Mouse (Mus musculus) liver, embryonic 13.5 days (tissue): ENCODE results near the gene Dedd. TPM values are rescaled to one million over a fixed set of nuclear protein-coding genes. Genes with fewer than 3 reads are reported as not detected.
"Not testable (repeated sequence)": the region's sequence is repeated elsewhere in the genome, so short reads cannot be mapped to it uniquely, and the experiment has no call there.

Source experiments
- ATAC-seq: fragments of 200-750 bp; cut with Nextera tagmentation; 2 replicates; pipeline ENCODE4 v1.8.0; 2017; ENCODE audit warnings: low read depth, mild to moderate bottlenecking, moderate number of reproducible peaks, moderate library complexity
- DNase-seq: peaks from one replicate; pipeline ENCODE4 v3.0.0; 2022
- H3K27ac ChIP-seq: fragments of 300-500 bp; sonication (generic); 2 replicates; pipeline ENCODE4 v1.5.1; 2015; ENCODE audit warnings: moderate library complexity, mild to moderate bottlenecking, inconsistent platforms
- H3K27me3 ChIP-seq: fragments of 300-500 bp; sonication (generic); 2 replicates; pipeline ENCODE4 v1.6.1; 2015; ENCODE audit warnings: mild to moderate bottlenecking, inconsistent platforms
- H3K36me3 ChIP-seq: fragments of 300-500 bp; sonication (generic); 2 replicates; pipeline ENCODE4 v1.6.1; 2015; ENCODE audit warnings: mild to moderate bottlenecking, inconsistent platforms
- H3K4me1 ChIP-seq: fragments of 300-500 bp; sonication (generic); replicated peaks from 2 replicates; pipeline ENCODE4 v1.6.1; 2015; ENCODE audit warnings: inconsistent platforms
- H3K4me2 ChIP-seq: fragments of 300-500 bp; sonication (generic); 2 replicates; pipeline ENCODE4 v1.6.1; 2015; ENCODE audit warnings: inconsistent platforms, mild to moderate bottlenecking, moderate library complexity
- H3K4me3 ChIP-seq: fragments of 300-500 bp; sonication (generic); replicated peaks from 2 replicates; pipeline ENCODE4 v1.5.1; 2015; ENCODE audit warnings: mild to moderate bottlenecking, inconsistent platforms
- H3K9ac ChIP-seq: fragments of 300-500 bp; sonication (generic); 2 replicates; pipeline ENCODE4 v1.6.1; 2015; ENCODE audit warnings: mild to moderate bottlenecking, inconsistent platforms
- H3K9me3 ChIP-seq: fragments of 300-500 bp; sonication (generic); replicated peaks from 2 replicates; pipeline ENCODE4 v1.6.1; 2016; ENCODE audit warnings: inconsistent platforms
- WGBS: fragments of 180-500 bp; shearing (Covaris S2); methylation state at CpG from one replicate; pipeline ENCODE4 v1.1.7; 2015; ENCODE audit not compliant: insufficient replicate concordance; 5-methylcytosine and 5-hydroxymethylcytosine counted together
- polyA plus RNA-seq: library from polyadenylated mRNA; unstranded; fragments of >200 nt; fragmentation: Nextera tagmentation; extraction: Ambion mirVana; gene quantifications from 2 replicates; pipeline ENCODE4 v1.2.1, GENCODE M21; 2015

The Dedd gene
- polyA plus RNA-seq, 1 experiment from 2014 or later, result 20.3 TPM

DNA sequence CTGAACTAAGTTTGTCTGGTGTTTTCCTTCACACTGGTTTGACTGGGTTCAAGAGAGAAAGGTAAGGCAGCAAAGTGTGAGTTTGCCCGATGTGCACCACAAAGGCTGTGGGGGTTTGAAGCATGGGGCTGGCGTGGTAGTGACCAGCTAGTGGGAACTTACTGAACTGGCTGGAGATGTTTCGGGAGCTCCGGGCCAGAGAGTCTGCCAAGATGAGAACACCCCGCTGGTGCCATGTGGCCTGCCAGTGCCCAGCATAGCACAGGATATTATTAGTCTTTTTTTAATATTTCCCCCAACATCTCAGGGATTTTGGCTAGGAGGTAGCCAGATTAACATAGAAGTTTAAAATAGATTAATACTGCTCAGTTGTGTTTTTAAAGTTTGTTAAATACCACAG, 8.8 kb upstream of the Dedd start:
- Histone ChIP-seq H3K36me3 (no peaks in the 10 kb centered on the region), H3K9me3 (0 out of 2 replicates have a peak, but pooled peaks cover 2% of the 10 kb centered on the region), H3K27ac (no peak overlapping the region), H3K4me2 (no peak overlapping the region), H3K4me3 (no peak overlapping the region), H3K9ac (no peak overlapping the region), H3K4me1 (peaks cover 6% of the 10 kb centered on the region), H3K27me3 (no peaks in the 10 kb centered on the region)
- no peak for ATAC-seq
- no peak for DNase-seq
- 46% methylated on average over 5 of the region's 5 CpGs for WGBS

DNA sequence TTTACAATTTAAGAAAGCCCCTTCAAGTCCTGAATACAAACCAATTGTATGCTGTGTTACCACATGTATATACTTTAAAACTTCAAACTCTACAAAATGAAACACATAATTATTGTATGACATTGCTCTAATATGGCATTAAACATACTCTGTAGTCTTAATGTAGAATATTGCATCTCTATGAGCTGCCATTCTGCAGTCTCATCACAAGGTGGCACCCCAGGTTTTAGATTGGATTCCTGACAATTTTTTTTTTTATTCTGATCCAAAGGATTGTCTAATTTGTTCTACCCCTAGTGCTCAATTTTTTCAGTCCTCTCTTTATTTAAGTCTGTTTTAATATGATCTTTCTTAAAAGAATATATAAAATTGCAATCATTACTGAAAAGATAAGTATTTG, 7.5 kb upstream of the Dedd start:
- Histone ChIP-seq H3K4me3 (no peak overlapping the region), H3K4me1 (peaks cover 6% of the 10 kb centered on the region), H3K4me2 (no peak overlapping the region), H3K9me3 (no peaks in the 10 kb centered on the region), H3K27me3 (no peaks in the 10 kb centered on the region), H3K9ac (no peak overlapping the region), H3K27ac (no peak overlapping the region), H3K36me3 (no peaks in the 10 kb centered on the region)
- ATAC-seq (no peak), DNase-seq (no peak)

DNA sequence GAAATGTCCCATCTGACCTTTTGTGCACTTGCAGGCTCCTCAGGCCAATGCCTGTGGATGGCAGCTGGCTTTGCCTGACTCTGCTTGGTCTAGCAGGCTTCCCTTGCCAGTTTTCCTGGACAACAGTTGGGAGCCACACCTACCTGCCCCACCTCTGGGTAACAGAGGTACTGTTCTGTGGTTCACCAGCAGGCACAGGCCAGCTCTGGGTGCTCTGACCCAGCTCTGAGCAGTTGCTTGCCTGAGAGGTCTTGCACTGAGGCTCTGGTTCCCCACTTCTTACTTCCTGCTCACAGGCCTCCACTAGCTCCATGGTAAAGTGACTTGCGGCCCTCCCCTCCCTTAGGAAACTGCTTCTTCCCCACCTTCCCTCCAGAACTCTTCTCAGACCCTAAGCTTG, 6.9 kb upstream of the Dedd start:
- H3K4me2 ChIP-seq, result no peak overlapping the region
- WGBS, result 67% methylated on average over 1 of the region's 1 CpGs
- H3K27me3 ChIP-seq, result no peaks in the 10 kb centered on the region
- H3K4me3 ChIP-seq, result no peak overlapping the region
- ATAC-seq (peak; percentile 43; the same call in 1 of the 2 replicates), DNase-seq (no peak)
- peaks cover 8% of the 10 kb centered on the region for H3K4me1 ChIP-seq
- no peak overlapping the region; the same call in 1 of the 2 replicates for H3K27ac ChIP-seq
- H3K36me3 ChIP-seq, result no peaks in the 10 kb centered on the region
- H3K9me3 ChIP-seq, result no peaks in the 10 kb centered on the region
- 0 out of 2 replicates have a peak overlapping the region, but pooled peaks have one; percentile 20 for H3K9ac ChIP-seq

DNA sequence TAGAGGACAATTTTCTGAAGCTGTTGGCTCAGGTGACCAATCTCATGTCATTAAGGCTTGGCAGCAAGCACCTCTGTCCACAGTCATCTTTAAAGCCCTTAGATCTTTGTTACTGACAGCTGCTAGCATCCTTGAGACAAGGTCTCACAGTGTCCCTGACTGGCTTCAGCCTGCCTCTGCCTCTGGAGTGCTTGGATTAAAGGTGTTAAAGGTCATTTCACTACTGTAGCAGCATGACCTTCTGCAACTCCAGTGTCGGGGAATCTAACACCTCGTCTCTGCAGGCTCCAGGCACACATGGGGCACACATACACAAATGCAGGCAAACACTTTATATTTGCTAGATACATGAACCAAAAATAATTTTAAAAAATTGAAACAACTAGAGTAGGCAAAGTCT, 3.4 kb upstream of the Dedd start:
- H3K4me1 ChIP-seq, result peaks cover 29% of the 10 kb centered on the region
- WGBS, result 90% methylated on average over 2 of the region's 2 CpGs

DNA sequence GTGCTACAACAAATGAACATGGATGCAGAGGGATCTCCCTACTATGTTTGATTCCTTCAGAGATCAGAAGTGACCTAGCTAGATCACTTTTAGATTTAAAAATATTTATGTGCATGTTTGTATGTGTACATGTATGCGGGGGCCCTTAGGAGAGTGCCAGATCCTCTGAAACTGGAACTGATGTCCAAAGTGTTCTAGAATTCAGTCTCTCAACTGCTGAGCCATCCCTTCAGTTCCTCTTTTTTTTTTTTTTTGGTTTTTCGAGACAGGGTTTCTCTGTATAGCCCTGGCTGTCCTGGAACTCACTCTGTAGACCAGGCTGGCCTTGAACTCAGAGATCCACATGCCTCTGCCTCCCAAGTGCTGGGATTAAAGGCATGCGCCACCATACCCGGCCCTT, 2.4 kb upstream of the Dedd start:
- peaks cover 37% of the 10 kb centered on the region for H3K4me1 ChIP-seq
- not testable (repeated sequence) for ATAC-seq, H3K27ac ChIP-seq, H3K4me3 ChIP-seq, H3K9ac ChIP-seq, DNase-seq, H3K27me3 ChIP-seq, H3K36me3 ChIP-seq, H3K9me3 ChIP-seq
- WGBS, result 61% methylated on average over 4 of the region's 4 CpGs
- H3K4me2 ChIP-seq, result peak overlapping the region; percentile 87; the same call in 1 of the 2 replicates

More for the DNA sequence above, 3.4 kb upstream of the Dedd start:
- Histone ChIP-seq H3K27me3 (no peaks in the 10 kb centered on the region), H3K4me3 (no peak overlapping the region), H3K9me3 (no peaks in the 10 kb centered on the region), H3K9ac (no peak overlapping the region), H3K36me3 (no peaks in the 10 kb centered on the region), H3K4me2 (no peak overlapping the region), H3K27ac (no peak overlapping the region)
- DNase-seq (no peak), ATAC-seq (no peak)

DNA sequence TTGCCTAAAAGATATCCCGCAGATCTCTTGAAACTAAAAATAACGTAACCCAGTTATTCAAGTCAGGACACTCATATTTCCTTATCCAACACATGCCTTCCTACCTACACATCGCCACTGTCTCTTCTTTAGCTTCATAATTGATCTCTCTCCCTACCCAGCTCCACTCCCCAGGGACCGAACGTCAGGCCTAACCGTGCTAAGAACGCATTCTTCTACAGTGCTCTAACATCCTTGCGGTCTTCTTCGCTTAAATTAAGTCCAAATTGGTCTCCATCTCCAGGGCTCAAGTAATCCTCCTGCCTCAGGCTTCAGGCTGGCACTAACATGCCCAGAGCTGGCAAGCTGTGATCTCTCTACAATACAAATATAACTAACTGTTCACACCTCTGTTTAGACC, 701 bp upstream of the Dedd start:
- Histone ChIP-seq H3K27ac (peak overlapping the region; percentile 95), H3K27me3 (no peaks in the 10 kb centered on the region), H3K36me3 (peaks cover 10% of the 10 kb centered on the region; the same call in 1 of the 2 replicates), H3K9me3 (no peaks in the 10 kb centered on the region), H3K4me2 (peak overlapping the region; percentile 87), H3K4me1 (peaks cover 43% of the 10 kb centered on the region), H3K4me3 (peak overlapping the region; percentile 92), H3K9ac (peak overlapping the region; percentile 95)
- WGBS, result 30% methylated on average over 9 of the region's 9 CpGs
- ATAC-seq (no peak), DNase-seq (no peak)

DNA sequence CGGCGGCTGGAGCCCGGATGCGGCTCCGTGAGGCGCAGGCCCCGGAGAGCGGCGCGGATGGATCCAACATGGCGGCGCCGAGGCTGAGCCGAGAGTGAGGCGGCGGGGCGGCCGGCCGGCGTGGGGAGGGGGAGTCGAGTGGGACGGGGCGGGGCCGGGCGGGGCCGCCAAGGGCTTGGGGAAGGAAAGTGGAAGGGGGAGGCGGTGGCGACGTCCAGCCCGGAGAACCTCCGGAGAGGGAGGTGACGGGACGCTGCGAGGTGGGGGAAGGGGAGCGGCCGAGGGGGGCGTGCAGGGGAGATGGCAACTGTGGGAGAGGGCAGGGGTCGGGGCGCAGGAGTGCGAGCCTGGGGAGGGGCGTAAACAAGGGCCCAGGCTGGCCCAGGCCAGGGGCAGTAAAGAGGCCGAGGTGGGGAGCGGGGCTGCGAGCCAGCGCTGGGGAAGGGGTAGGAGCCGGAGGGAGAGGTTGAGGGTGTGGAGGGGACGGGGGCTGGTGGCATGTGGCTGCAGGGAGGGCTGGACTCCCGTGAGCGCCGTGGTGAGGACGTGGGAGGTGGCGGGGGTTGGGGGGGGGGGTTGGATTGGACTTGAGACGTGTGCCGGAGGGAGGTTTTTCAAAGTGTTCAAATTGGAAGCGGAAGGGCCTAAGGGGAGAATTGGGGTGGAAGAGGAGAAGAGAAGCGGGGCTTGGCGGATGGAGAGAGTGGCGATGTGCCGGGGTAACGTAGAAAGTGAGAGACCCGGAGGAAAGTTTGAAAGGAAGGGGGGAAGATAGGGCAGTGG, 679 bp downstream of the Dedd start:
- peak overlapping the region; percentile 95 for H3K9ac ChIP-seq
- peak overlapping the region; percentile 92 for H3K4me3 ChIP-seq
- under 1% methylated on average over 60 of the region's 61 CpGs for WGBS
- no peaks in the 10 kb centered on the region for H3K27me3 ChIP-seq
- peak overlapping the region; percentile 95 for H3K27ac ChIP-seq
- peaks cover 23% of the 10 kb centered on the region; the same call in 1 of the 2 replicates for H3K36me3 ChIP-seq
- ATAC-seq (peak; percentile 42; the same call in 1 of the 2 replicates), DNase-seq (no peak)
- no peaks in the 10 kb centered on the region for H3K9me3 ChIP-seq
- H3K4me2 ChIP-seq, result peak overlapping the region; percentile 87
- H3K4me1 ChIP-seq, result peaks cover 52% of the 10 kb centered on the region

DNA sequence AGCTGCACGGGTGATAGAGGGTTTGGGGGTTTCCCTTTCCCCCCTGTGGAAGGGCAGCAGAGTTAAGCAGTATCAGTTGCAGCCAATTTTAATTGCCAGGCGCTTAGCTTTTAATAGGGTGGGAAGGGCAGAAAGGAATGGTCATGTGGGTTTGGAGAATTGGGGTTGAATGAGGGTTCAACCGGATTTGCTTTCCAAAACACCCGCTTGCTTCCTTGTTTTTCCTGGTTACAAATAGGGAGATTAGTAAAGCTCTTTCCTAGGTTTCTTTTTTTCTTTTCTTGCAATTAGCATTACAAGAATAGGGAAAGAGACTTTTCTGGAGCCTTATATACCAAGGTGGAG, 1.2 kb downstream of the Dedd start:
- peak overlapping the region; percentile 87 for H3K4me2 ChIP-seq
- H3K27me3 ChIP-seq, result no peaks in the 10 kb centered on the region
- peak overlapping the region; percentile 95 for H3K9ac ChIP-seq
- ATAC-seq (no peak), DNase-seq (no peak)
- peaks cover 56% of the 10 kb centered on the region for H3K4me1 ChIP-seq
- H3K4me3 ChIP-seq, result peak overlapping the region; percentile 92
- peaks cover 25% of the 10 kb centered on the region; the same call in 1 of the 2 replicates for H3K36me3 ChIP-seq
- H3K27ac ChIP-seq, result peak overlapping the region; percentile 95
- 2% methylated on average over 4 of the region's 4 CpGs for WGBS
- no peaks in the 10 kb centered on the region for H3K9me3 ChIP-seq

DNA sequence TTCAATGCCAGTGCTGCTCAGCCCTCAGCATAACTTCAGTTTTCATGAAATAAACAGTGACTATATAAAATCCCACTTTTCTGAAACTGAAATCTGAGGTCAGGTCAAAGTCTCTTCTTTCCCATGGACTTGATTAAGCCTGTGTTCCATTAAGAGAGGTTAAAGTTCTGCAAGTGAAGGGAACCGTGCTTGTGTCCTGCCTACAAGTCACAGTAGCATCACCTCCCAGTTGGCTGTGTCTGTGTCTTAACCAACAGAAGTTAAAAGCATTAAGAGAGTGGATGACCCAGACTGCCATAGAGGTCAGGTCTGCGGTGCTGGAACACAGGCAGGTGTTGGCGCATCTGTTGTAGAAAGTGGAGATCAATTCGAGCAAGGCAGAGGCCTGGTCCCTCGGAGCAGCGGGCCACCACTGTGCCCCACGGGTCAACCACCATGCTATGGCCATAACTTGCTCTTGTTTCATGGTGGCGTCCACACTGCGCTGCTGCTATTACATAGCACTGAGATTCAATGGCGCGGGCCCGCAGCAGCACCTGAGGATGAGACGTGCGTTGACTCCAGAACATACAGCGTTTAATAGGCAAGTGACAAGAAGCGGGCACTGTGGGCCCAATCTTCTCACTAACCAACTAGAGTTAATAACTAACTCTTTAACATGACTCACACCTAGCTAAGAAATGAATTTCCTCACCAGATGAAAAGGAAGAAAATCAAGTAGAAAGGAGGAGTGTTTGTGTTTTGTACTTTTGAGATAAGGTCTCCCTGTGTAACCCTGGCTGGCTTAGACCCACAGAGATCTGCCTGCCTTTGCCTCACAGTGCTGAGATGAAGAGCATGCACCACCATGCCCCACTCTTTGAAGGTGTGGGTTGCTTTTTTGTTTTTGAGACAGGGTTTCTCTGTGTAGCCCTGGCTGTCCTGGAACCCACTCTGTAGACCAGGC, 13.6 kb downstream of the Dedd start:
- peaks cover 7% of the 10 kb centered on the region for H3K9me3 ChIP-seq
- H3K4me1 ChIP-seq, result peaks cover 33% of the 10 kb centered on the region
- no peak for DNase-seq
- no peak overlapping the region for H3K4me3 ChIP-seq
- no peak overlapping the region for H3K4me2 ChIP-seq
- no peak overlapping the region for H3K27ac ChIP-seq
- H3K9ac ChIP-seq, result no peak overlapping the region
- peaks cover 65% of the 10 kb centered on the region for H3K36me3 ChIP-seq
- no peaks in the 10 kb centered on the region for H3K27me3 ChIP-seq
- 90% methylated on average over 16 of the region's 16 CpGs for WGBS
- no peak for ATAC-seq

DNA sequence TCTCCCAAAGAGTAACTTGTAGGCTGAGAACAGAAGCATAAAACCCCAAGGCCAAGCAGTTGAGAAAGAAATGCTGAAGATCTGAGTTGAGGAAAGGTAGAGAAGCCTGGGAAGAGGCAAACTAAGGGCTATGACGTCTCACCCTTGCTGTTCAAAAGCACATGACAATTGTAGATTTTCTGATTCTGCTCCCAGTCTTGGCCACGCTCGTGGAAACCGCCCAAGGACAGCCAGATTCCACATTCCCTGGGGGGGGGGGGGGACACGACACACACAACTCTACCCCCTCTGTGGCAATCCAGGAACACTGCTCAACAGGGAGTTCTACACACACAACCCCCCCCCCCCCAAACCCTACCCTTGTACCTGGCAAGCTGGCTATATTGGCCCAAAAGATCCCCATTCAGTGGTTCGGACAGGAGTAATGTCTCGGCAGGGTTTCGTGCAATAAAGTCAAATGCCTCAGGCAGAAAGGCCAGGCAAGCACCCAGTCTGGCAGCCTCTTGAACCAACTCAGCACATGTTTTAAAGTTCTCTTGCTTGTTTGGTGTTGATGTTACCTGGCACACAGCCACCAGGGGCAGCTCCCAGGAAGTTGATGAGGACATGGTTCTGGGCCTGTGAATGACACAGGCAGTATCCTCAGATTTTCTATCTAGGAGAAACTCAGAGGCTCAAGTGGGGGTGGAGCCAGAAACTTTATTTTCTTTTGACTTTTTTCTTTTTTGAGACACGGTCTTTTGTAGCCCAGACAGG, 15.2 kb downstream of the Dedd start:
- peaks cover 49% of the 10 kb centered on the region for H3K36me3 ChIP-seq
- H3K27ac ChIP-seq, result 0 out of 2 replicates have a peak overlapping the region, but pooled peaks have one; percentile 76
- DNase-seq (no peak), ATAC-seq (no peak)
- peak overlapping the region; percentile 81 for H3K4me3 ChIP-seq
- peak overlapping the region; percentile 90; the same call in 1 of the 2 replicates for H3K9ac ChIP-seq
- H3K4me1 ChIP-seq, result peaks cover 47% of the 10 kb centered on the region
- peak overlapping the region; percentile 86 for H3K4me2 ChIP-seq
- no peaks in the 10 kb centered on the region for H3K27me3 ChIP-seq
- 80% methylated on average over 8 of the region's 9 CpGs for WGBS
- H3K9me3 ChIP-seq, result peaks cover 7% of the 10 kb centered on the region

DNA sequence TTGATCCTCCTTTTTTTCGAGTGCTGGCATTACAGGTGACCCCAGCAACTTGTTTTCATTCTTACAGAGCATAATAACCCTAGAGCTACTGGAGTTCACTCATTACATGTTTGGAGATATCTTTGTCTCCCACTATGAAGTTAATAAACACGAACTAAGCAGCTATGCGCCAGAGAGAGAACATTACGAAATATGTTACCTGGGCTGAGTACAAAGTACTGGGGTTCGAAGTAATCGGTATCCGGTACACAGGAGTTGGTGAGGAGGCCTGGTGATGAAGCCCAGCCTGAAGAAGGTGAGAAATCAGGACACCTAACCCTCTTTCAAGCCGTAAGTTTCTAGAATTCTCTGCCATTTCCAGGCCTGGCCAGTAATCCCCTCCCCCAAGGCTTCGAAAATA, 15.8 kb downstream of the Dedd start:
- 64% methylated on average over 9 of the region's 9 CpGs for WGBS
- H3K36me3 ChIP-seq, result peaks cover 43% of the 10 kb centered on the region
- peak overlapping the region; percentile 86 for H3K4me2 ChIP-seq
- H3K4me1 ChIP-seq, result peaks cover 52% of the 10 kb centered on the region
- H3K4me3 ChIP-seq, result peak overlapping the region; percentile 81
- no peak for DNase-seq
- no peak for ATAC-seq
- peak overlapping the region; percentile 90 for H3K9ac ChIP-seq
- H3K27me3 ChIP-seq, result no peaks in the 10 kb centered on the region
- H3K27ac ChIP-seq, result peak overlapping the region; percentile 76
- H3K9me3 ChIP-seq, result peaks cover 7% of the 10 kb centered on the region
